Mouse (Mus musculus) cerebellum, adult 2 months (tissue): ENCODE measurements at regions not wholly inside any gene's neighbourhood (a gene's known extent, or its start where the extent isn't known, plus 50 kb on each side); places are given as distances from the start of the nearest gene placed in this dataset.

Source experiments
- DNase-seq, 2 experiments: peaks; one replicate each; pipeline ENCODE4 v3.0.0; 2021
- H3K27ac ChIP-seq: fragments of 200-500 bp; 2 replicates; pipeline ENCODE4 v1.5.1; 2012; ENCODE audit warnings: low read length, control low read depth, inconsistent platforms; ENCODE audit not compliant: insufficient read depth
- H3K27me3 ChIP-seq: fragments of 200-500 bp; 2 replicates; pipeline ENCODE4 v1.6.1; 2012; ENCODE audit warnings: inconsistent platforms, mild to moderate bottlenecking, low read length, moderate library complexity; ENCODE audit not compliant: control insufficient read depth, insufficient read depth
- H3K4me1 ChIP-seq: fragments of 200-500 bp; 2 replicates; pipeline ENCODE4 v1.6.1; 2011; ENCODE audit warnings: low read length; ENCODE audit not compliant: control insufficient read depth, insufficient read depth
- H3K4me3 ChIP-seq: fragments of 200-500 bp; replicated peaks from 2 replicates; pipeline ENCODE3; 2011; ENCODE audit warnings: mild to moderate bottlenecking, low read depth, low read length, control low read depth; ENCODE audit not compliant: insufficient read depth
- CTCF ChIP-seq: fragments of 200-500 bp; IDR thresholded peaks from 2 replicates; pipeline ENCODE4 v1.5.1; 2011; ENCODE audit warnings: low read depth, mild to moderate bottlenecking, control low read depth, low read length, moderate library complexity, borderline replicate concordance; ENCODE audit not compliant: insufficient read depth
- POLR2A ChIP-seq: fragments of 200-500 bp; IDR thresholded peaks from 2 replicates; pipeline ENCODE4 v1.6.1; 2011; ENCODE audit warnings: low read length, control low read depth, borderline replicate concordance; ENCODE audit not compliant: insufficient read depth
- WGBS: fragments of 180-500 bp; shearing (Covaris S2); methylation state at CpG from one replicate; pipeline ENCODE4 v1.1.7; 2018; 5-methylcytosine and 5-hydroxymethylcytosine counted together

DNA sequence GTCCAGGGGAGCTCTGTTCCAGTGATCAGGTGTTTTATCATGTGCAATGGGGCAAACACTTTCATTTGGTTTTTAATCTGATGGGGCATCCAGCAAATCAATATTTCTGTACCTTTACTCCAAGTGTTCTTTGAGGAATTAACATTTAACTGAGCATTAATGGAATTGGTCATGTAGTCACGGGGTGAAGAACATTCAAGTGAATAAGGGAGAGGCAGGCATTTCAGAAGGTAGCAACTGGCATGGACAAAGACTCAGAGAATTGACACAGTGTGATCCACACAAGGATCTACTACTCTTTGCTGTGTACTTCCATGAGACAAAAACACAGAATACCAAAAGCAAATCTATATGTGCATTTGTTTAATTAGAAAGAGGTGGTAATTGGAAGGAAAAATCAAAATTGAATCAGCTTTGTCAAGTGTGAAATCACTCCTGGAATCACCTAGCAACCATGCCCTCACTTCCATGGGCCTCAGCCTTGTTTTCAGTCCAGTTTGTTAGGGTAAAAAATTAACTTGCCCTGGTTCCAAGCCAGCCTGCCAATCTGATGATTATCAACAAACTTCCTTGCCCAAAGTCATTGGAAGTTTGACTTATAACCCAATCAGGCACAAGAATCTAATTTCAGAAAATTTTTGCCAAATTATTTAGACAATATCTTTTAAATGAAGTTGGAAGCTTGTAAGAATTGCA, 529.6 kb downstream of the Gabrg2 start:
- no peaks in the 10 kb centered on the region for H3K4me1 ChIP-seq
- H3K27me3 ChIP-seq: no peaks in the 10 kb centered on the region
- no peak overlapping the region for H3K27ac ChIP-seq
- no peak for TF ChIP-seq POLR2A
- 44% methylated on average over 1 of the region's 1 CpGs for WGBS
- H3K4me3 ChIP-seq: no peak overlapping the region
- no peak for DNase-seq

DNA sequence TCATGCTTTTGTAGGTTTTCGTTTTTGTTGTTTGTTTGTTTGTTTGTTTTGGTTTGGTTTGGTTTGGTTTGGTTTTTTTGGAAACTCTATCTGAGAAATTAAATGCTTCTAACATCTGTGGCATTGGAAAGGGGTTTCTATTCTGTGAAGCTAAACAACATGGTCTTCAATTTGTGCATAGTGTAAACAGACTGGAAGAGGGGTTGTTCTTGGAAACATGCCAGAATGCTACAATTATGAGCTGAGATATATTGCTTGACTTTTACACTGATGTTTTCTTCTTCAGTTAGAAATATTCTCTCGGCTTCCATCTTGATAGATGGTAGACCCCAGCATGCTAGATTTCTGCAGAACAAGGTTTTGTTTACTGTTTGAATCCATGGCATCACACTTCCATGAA, 533.3 kb downstream of the Gabrg2 start:
- Histone ChIP-seq H3K4me1 (no peaks in the 10 kb centered on the region), H3K4me3 (no peak overlapping the region), H3K27ac (no peak overlapping the region), H3K27me3 (no peaks in the 10 kb centered on the region)
- TF ChIP-seq POLR2A (no peak), CTCF (no peak)
- no peak for DNase-seq
- WGBS: 80% methylated on average over 2 of the region's 2 CpGs

DNA sequence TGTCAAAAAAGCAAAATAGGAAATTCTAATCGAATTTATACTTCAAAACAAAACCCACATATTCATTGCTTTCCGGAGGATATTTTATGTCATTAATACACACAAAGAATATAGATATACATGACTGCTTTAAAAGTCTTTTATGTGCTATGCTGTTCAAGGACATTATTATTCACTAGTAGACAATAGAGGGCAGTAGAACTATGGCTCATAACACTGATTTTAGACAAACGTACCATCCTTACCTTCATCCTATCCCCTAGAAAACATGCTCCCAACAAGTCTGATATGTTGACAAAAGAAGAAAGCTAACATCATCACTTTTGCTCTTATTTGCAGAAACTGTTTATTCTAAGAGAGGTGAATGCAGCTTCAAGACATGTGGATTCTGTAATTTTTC, 566.8 kb downstream of the Gabrg2 start:
- H3K27ac ChIP-seq: no peak overlapping the region
- no peak overlapping the region for H3K4me3 ChIP-seq
- TF ChIP-seq POLR2A (no peak), CTCF (peak; percentile 51; the same call in 1 of the 2 replicates)
- peak in 1 of 2 experiments; percentile 4 for DNase-seq
- H3K4me1 ChIP-seq: no peaks in the 10 kb centered on the region
- no peaks in the 10 kb centered on the region for H3K27me3 ChIP-seq
- WGBS: 58% methylated on average over 3 of the region's 3 CpGs

DNA sequence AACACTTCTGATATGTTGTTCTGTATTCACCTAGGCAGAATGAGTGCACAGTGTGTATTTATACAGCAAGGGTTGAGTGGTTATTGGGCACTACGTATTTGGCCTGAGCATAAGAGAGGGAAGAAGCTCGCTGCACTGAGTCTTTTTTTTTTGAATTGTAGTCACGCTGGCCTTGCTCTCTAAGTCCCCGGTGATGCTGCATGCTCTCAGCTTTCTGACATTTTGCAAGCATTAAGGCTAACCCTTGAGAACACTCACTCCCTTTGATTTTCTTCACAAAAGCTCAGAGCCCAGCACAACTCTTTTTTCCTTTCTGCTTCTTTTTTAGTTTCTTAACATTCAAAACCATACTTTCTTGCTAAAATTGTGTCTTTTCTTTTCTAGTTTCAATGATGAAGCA, 575.1 kb downstream of the Gabrg2 start:
- no peaks in the 10 kb centered on the region for H3K4me1 ChIP-seq
- no peak for DNase-seq
- H3K27ac ChIP-seq: no peak overlapping the region
- no peak overlapping the region for H3K4me3 ChIP-seq
- 61% methylated on average over 4 of the region's 4 CpGs for WGBS
- TF ChIP-seq CTCF: no peak
- H3K27me3 ChIP-seq: no peaks in the 10 kb centered on the region
